Mouse (Mus musculus) megakaryocyte, embryonic 14.5 days (primary cell): ENCODE measurements at regions not wholly inside any gene's neighbourhood (a gene's known extent, or its start where the extent isn't known, plus 50 kb on each side); places are given as distances from the start of the nearest gene placed in this dataset.

Source experiments
- FLI1 ChIP-seq: IDR thresholded peaks from 2 replicates; pipeline ENCODE4 v1.6.1; 2012; ENCODE audit warnings: low read length, inconsistent platforms, mixed read lengths
- GATA1 ChIP-seq: IDR thresholded peaks from 3 replicates; pipeline ENCODE4 v1.6.1; 2012; ENCODE audit warnings: mixed read lengths, low read length, inconsistent platforms, borderline replicate concordance

- TF ChIP-seq GATA1 (no peak), FLI1 (no peak)
These were observed 289.0 kb upstream of the Igfbp3 start for GRCm38 (mm10) chr11:7502679-7503078.
